Mouse (Mus musculus): ENCODE results near the gene Syngr1. TPM values are rescaled to one million over a fixed set of nuclear protein-coding genes. Genes with fewer than 3 reads are reported as not detected.

Syngr1 gene
- polyA plus RNA-seq, 1 experiment: 75.5 TPM

- no peak for DNase-seq (ENCODE audit: low read depth)
- TF ChIP-seq CTCF (IDR thresholded peaks at IDR 0.05; ENCODE audit: borderline replicate concordance, extremely low read depth, insufficient read depth, insufficient read length) (no peak), POLR2A (IDR thresholded peaks at IDR 0.05; ENCODE audit: borderline replicate concordance, extremely low read depth, insufficient read depth, insufficient read length, poor library complexity, severe bottlenecking) (no peak)
These were observed 21.0 kb upstream of the Syngr1 start for GRCm38 (mm10) chr15:80070095-80070644.

- TF ChIP-seq POLR2A (IDR thresholded peaks at IDR 0.05; ENCODE audit: borderline replicate concordance, extremely low read depth, insufficient read depth, insufficient read length, poor library complexity, severe bottlenecking) (no peak), CTCF (IDR thresholded peaks at IDR 0.05; ENCODE audit: borderline replicate concordance, extremely low read depth, insufficient read depth, insufficient read length) (no peak)
- DNase-seq (ENCODE audit: low read depth): no peak
These were observed 19.1 kb upstream of the Syngr1 start for GRCm38 (mm10) chr15:80071951-80072437.

DNA sequence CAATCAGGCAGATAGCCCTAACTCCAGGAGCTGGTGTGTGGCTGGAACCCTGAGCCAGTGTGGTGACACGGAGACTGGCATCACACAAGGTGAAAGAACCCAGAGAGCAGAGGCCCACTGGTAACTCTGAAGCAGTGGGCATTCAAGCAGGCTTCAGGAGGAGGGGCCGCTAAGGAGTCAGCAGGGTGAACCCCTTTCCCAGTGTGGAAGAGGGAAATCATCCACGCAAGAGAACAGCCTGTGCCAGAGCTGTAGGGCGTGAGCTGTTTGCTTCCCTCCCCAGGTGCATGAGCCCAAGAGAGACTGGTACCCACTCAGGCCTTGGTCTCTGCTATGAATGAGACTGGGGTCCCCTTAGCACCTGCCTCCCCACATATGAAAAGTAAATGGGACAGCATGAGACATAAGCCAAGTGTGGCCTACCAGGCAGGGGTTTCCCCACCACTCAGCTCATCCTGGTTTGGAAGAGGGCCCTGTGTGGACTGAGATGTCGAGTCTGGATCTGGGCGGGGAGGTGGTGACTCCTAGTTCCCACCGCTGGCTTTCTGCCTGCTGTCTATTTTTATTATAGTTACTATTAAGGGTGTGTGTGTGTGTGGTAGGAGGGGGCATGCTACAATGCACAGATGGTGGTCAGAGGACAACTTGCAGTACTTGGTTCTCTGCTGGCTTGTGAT is 18.4 kb upstream of the Syngr1 start:
- no peak for TF ChIP-seq CTCF (IDR thresholded peaks at IDR 0.05; ENCODE audit: borderline replicate concordance, extremely low read depth, insufficient read depth, insufficient read length)
- TF ChIP-seq POLR2A (IDR thresholded peaks at IDR 0.05; ENCODE audit: borderline replicate concordance, extremely low read depth, insufficient read depth, insufficient read length, poor library complexity, severe bottlenecking): no peak
- DNase-seq (ENCODE audit: low read depth): no peak

- no peak for DNase-seq (ENCODE audit: low read depth)
- TF ChIP-seq CTCF (IDR thresholded peaks at IDR 0.05; ENCODE audit: borderline replicate concordance, extremely low read depth, insufficient read depth, insufficient read length) (no peak), POLR2A (IDR thresholded peaks at IDR 0.05; ENCODE audit: borderline replicate concordance, extremely low read depth, insufficient read depth, insufficient read length, poor library complexity, severe bottlenecking) (no peak)
These were observed 17.9 kb upstream of the Syngr1 start for GRCm38 (mm10) chr15:80073256-80073621.

GRCm38 (mm10) chr15:80074663-80075373 is 16.3 kb upstream of the Syngr1 start:
- no peak for DNase-seq (ENCODE audit: low read depth)
- TF ChIP-seq CTCF (IDR thresholded peaks at IDR 0.05; ENCODE audit: borderline replicate concordance, extremely low read depth, insufficient read depth, insufficient read length) (no peak), POLR2A (IDR thresholded peaks at IDR 0.05; ENCODE audit: borderline replicate concordance, extremely low read depth, insufficient read depth, insufficient read length, poor library complexity, severe bottlenecking) (no peak)

DNA sequence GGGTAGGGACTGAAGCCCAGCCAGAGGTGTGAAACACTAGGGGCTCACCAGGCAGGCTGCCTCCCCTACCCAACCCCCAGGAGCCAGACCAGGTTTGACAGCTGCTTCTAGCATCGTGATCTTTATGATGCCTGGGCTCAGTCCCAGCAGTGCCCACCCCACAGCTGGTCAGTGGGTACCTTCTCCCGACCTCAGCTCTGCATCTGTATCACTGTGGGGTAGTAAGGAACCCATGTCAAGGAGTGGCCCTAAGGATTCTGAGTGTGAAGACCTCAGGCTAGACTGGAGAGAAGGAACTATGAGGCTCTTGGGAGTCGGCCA is 15.8 kb upstream of the Syngr1 start:
- TF ChIP-seq CTCF (IDR thresholded peaks at IDR 0.05; ENCODE audit: borderline replicate concordance, extremely low read depth, insufficient read depth, insufficient read length) (no peak), POLR2A (IDR thresholded peaks at IDR 0.05; ENCODE audit: borderline replicate concordance, extremely low read depth, insufficient read depth, insufficient read length, poor library complexity, severe bottlenecking) (no peak)
- no peak for DNase-seq (ENCODE audit: low read depth)

DNA sequence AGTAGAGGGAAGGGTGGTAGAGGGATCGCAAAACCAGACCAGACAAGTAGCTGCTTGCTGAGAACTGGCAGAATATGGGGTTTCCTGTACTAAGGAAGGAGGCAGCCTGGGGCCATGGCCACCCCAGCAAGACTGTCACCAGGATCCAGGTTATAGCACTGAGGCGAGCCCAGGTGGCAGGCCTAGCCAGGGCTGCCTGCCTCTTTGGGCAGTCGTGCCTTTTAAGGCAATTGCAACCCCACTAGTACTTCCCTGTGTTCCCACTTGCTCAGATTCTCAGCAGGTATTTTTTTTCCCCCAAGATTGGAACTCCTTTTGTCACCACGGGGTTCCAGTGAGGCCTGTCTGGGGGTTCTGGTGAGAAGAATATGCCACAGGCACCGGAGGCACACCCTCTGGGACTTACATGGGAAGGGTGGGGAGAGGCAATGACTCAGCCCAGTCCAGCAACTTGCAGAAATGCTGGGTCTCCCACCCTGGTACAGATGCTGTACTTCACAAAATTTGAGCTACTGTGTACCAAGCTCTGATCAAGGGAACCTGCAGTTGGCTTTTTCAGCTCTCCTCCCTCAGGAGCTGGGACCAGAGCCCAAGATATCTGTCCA is 15.3 kb upstream of the Syngr1 start:
- no peak for DNase-seq (ENCODE audit: low read depth)
- no peak for TF ChIP-seq CTCF (IDR thresholded peaks at IDR 0.05; ENCODE audit: borderline replicate concordance, extremely low read depth, insufficient read depth, insufficient read length)

- peak; percentile 82 for DNase-seq (ENCODE audit: low read depth)
- TF ChIP-seq CTCF (IDR thresholded peaks at IDR 0.05; ENCODE audit: borderline replicate concordance, extremely low read depth, insufficient read depth, insufficient read length) (peak; percentile 81), POLR2A (IDR thresholded peaks at IDR 0.05; ENCODE audit: borderline replicate concordance, extremely low read depth, insufficient read depth, insufficient read length, poor library complexity, severe bottlenecking) (no peak)
These were observed 14.6 kb upstream of the Syngr1 start for GRCm38 (mm10) chr15:80076338-80077136.

DNA sequence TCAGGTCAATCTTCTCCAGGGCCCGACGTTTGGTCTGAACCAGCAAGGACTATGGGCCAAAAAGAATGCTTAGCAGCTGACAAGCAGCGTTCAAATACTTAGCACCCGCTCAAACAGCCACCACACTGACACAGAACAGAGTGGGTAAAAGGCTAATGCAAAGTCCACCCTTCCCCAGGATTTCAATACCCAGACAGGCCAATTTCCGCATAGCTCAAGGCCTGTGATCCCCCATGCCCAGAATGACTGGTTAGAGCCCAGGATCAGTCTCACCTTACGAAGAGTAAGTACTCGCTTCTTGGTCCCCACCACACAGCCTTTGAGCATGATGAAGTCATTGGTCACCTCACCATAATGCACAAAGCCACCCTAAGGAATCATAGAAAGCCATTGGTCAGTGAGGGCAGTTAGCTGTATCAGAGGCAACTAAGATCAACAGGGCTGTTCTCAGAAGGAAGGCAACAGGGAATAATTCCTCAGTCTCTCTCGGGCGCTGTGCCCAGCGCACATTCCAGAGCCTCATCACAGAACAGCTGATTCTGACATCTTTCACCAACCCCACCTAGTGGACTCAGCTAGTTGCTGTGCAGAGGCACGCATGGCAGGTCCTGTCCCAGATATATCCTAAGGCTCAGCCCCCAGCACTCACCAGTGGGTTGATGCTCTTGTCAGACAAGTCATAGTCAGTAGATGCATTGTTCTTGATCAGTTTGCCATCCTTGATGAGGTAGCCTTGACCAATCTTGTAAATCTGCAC is 12.9 kb upstream of the Syngr1 start:
- TF ChIP-seq POLR2A (IDR thresholded peaks at IDR 0.05; ENCODE audit: borderline replicate concordance, extremely low read depth, insufficient read depth, insufficient read length, poor library complexity, severe bottlenecking) (no peak), CTCF (IDR thresholded peaks at IDR 0.05; ENCODE audit: borderline replicate concordance, extremely low read depth, insufficient read depth, insufficient read length) (peak; percentile 5; the same call in 1 of the 2 replicates)
- DNase-seq (ENCODE audit: low read depth): no peak

GRCm38 (mm10) chr15:80079129-80079668 is 11.9 kb upstream of the Syngr1 start:
- TF ChIP-seq POLR2A (IDR thresholded peaks at IDR 0.05; ENCODE audit: borderline replicate concordance, extremely low read depth, insufficient read depth, insufficient read length, poor library complexity, severe bottlenecking) (no peak), CTCF (IDR thresholded peaks at IDR 0.05; ENCODE audit: borderline replicate concordance, extremely low read depth, insufficient read depth, insufficient read length) (no peak)
- DNase-seq (ENCODE audit: low read depth): no peak

All from brain, embryonic 14.5 days (tissue).